Mouse (Mus musculus) thymus, adult 2 months (tissue): ENCODE data around the gene Cdhr3.

Experiments
- CTCF ChIP-seq: fragments of 200-500 bp; IDR thresholded peaks from 2 replicates; pipeline ENCODE4 v1.5.1; 2012; ENCODE audit warnings: mild to moderate bottlenecking, control low read depth, low read length, moderate library complexity, borderline replicate concordance; ENCODE audit not compliant: control insufficient read depth, poor library complexity, insufficient read depth; ENCODE audit errors: extremely low read depth
- POLR2A ChIP-seq: fragments of 200-500 bp; IDR thresholded peaks from 2 replicates; pipeline ENCODE4 v1.6.1; 2012; ENCODE audit warnings: mild to moderate bottlenecking, low read length, control low read depth, moderate library complexity; ENCODE audit not compliant: control insufficient read depth, poor library complexity, insufficient read depth; ENCODE audit errors: extremely low read depth

DNA sequence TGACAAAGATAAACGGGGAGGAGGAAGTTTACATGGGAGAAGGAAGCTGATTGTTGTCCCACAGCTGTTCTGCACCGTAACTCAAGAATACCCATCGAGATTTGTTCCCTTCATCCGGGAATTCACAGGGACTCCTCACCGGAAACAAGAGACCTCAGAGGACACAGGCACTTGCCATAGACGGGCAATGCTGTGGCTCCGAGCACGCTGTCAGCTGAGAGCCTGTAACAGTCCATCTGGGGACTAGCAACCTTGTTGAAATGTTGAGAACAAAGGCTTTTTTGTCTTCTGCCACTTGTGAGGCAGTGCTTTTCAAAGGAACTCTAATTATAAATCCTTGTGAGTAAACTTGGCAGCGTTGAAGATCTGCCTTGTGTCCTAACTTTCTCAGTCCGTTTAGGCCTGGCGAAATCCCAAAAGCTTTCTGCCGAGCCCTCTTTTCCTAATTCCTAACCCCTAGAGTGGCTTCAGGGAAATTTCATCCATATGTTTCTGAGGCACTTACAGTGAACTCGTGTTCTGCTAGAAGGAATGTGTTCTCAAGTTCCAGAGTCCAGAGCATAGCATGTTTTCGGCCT lies 18.3 kb upstream of the Cdhr3 start:
- TF ChIP-seq POLR2A (no peak), CTCF (no peak)
